Mouse (Mus musculus) midbrain, embryonic 10.5 days (tissue): ENCODE data around the gene Tesk1. TPM values are rescaled to one million over a fixed set of nuclear protein-coding genes. Genes with fewer than 3 reads are reported as not detected.
A peak's percentile ranks its signal among the peaks of the same experiment; 100 is the strongest.

ENCODE experiments used
- DNase-seq: peaks from one replicate; pipeline ENCODE4 v3.0.0-alpha.2; 2017; ENCODE audit warnings: low spot score
- H3K27ac ChIP-seq: fragments of 300-500 bp; sonication (generic); replicated peaks from 2 replicates; pipeline ENCODE4 v1.5.1; 2016; ENCODE audit warnings: mild to moderate bottlenecking
- H3K27me3 ChIP-seq: fragments of 300-500 bp; sonication (generic); 2 replicates; pipeline ENCODE4 v1.6.1; 2016; ENCODE audit warnings: low read depth, mild to moderate bottlenecking; ENCODE audit not compliant: poor library complexity, severe bottlenecking
- H3K36me3 ChIP-seq: fragments of 300-500 bp; sonication (generic); 2 replicates; pipeline ENCODE4 v1.6.1; 2016; ENCODE audit warnings: mild to moderate bottlenecking, moderate library complexity
- H3K4me1 ChIP-seq: fragments of 300-500 bp; sonication (generic); 2 replicates; pipeline ENCODE4 v1.6.1; 2016
- H3K4me3 ChIP-seq: fragments of 300-500 bp; sonication (generic); 2 replicates; pipeline ENCODE4 v1.5.1; 2016; ENCODE audit warnings: mild to moderate bottlenecking, moderate library complexity
- H3K9me3 ChIP-seq: fragments of 300-500 bp; sonication (generic); replicated peaks from 2 replicates; pipeline ENCODE4 v1.6.1; 2016; ENCODE audit warnings: mild to moderate bottlenecking
- WGBS: fragments of 180-500 bp; shearing (Covaris S2); methylation state at CpG from one replicate; pipeline ENCODE4 v1.1.7; 2016; 5-methylcytosine and 5-hydroxymethylcytosine counted together
- polyA plus RNA-seq: library from polyadenylated mRNA; unstranded; fragments of >200 nt; fragmentation: Nextera tagmentation; extraction: Ambion mirVana; gene quantifications from 2 replicates; pipeline ENCODE4 v1.2.1, GENCODE M21; 2016

Gene Tesk1
- polyA plus RNA-seq, 1 experiment from 2014 or later: 2.9 TPM

DNA sequence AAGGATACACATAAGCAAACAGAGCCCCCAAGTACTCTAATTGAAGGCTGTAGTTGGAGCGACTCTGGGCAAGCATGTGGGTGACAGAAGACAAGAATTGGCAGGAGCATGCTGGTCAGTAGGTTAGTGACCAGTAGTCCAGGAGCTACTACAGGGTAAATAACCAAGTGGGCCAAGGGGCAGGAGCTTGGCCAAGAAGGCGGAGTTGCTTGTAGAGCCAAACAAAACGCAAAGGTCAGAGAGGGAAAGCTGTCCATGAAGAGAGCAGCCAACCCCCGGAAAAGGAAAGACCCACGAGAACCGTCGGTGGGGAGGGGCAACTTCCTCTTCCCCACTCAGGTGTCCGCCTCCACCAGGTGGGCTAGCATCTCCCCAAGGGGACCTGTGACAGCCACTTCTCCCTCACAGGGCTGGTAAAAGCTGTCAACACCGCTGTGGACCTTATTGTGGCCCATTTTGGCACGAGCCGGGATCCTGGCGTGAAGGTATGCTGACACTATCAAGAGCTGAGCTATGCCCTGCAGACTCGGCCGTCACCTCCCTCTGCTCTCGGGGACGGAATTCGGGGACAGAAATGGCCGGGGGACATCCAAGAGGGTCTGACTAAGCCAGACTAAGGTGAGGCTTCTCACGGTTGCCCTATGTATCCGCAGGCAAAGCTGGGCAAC lies 18.3 kb upstream of the Tesk1 start:
- DNase-seq: no peak
- no peak overlapping the region for H3K27ac ChIP-seq
- peaks cover 39% of the 10 kb centered on the region for H3K4me1 ChIP-seq
- no peak overlapping the region for H3K4me3 ChIP-seq
- no peaks in the 10 kb centered on the region for H3K9me3 ChIP-seq
- H3K27me3 ChIP-seq: peaks cover 73% of the 10 kb centered on the region
- 89% methylated on average over 20 of the region's 20 CpGs for WGBS
- H3K36me3 ChIP-seq: peaks cover 54% of the 10 kb centered on the region

GRCm38 (mm10) chr4:43424072-43424471 lies 17.7 kb upstream of the Tesk1 start:
- Histone ChIP-seq H3K4me1 (peaks cover 46% of the 10 kb centered on the region), H3K27me3 (peaks cover 79% of the 10 kb centered on the region), H3K36me3 (peaks cover 54% of the 10 kb centered on the region), H3K4me3 (no peak overlapping the region), H3K27ac (no peak overlapping the region), H3K9me3 (no peaks in the 10 kb centered on the region)
- 85% methylated on average over 9 of the region's 9 CpGs for WGBS
- DNase-seq: no peak

GRCm38 (mm10) chr4:43425197-43425596 lies 16.5 kb upstream of the Tesk1 start:
- peak overlapping the region; percentile 35 for H3K4me3 ChIP-seq
- peaks cover 49% of the 10 kb centered on the region for H3K4me1 ChIP-seq
- no peak for DNase-seq
- 16% methylated on average over 14 of the region's 14 CpGs for WGBS
- H3K36me3 ChIP-seq: peaks cover 54% of the 10 kb centered on the region
- H3K9me3 ChIP-seq: no peaks in the 10 kb centered on the region
- peaks cover 91% of the 10 kb centered on the region for H3K27me3 ChIP-seq
- peak overlapping the region; percentile 6; the same call in 1 of the 2 replicates for H3K27ac ChIP-seq

GRCm38 (mm10) chr4:43425648-43426380 lies 15.9 kb upstream of the Tesk1 start:
- peaks cover 97% of the 10 kb centered on the region for H3K27me3 ChIP-seq
- peak overlapping the region; percentile 35 for H3K4me3 ChIP-seq
- H3K9me3 ChIP-seq: no peaks in the 10 kb centered on the region
- peaks cover 54% of the 10 kb centered on the region for H3K36me3 ChIP-seq
- H3K4me1 ChIP-seq: peaks cover 48% of the 10 kb centered on the region
- H3K27ac ChIP-seq: peak overlapping the region; percentile 6; the same call in 1 of the 2 replicates
- WGBS: 16% methylated on average over 31 of the region's 31 CpGs
- peak; percentile 34 for DNase-seq

DNA sequence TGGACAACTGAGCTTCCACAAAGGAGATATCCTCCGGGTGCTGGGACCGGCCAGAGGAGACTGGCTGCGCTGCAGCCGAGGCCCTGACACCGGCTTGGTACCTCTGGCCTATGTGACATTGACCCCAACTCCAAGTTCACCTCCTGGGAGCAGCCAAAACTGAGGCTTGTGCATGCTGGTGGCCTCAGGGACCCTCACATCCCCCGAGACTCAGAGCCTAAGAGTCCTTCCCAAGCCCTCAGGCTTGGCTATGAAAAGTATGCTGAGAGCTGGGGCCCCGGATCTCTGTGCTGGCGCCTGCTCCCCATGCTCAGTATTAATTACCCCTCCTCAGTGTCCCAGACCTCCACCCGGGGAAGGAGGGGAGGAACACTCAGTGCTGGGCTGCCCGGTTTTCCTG lies 15.3 kb upstream of the Tesk1 start:
- DNase-seq: no peak
- Histone ChIP-seq H3K9me3 (no peaks in the 10 kb centered on the region), H3K4me3 (no peak overlapping the region), H3K27me3 (peaks cover 98% of the 10 kb centered on the region), H3K4me1 (peaks cover 48% of the 10 kb centered on the region), H3K36me3 (peaks cover 53% of the 10 kb centered on the region), H3K27ac (no peak overlapping the region)
- 51% methylated on average over 10 of the region's 10 CpGs for WGBS

- Histone ChIP-seq H3K4me1 (peaks cover 48% of the 10 kb centered on the region), H3K4me3 (peak overlapping the region; percentile 28), H3K36me3 (peaks cover 41% of the 10 kb centered on the region), H3K27ac (no peak overlapping the region), H3K27me3 (peaks cover 86% of the 10 kb centered on the region), H3K9me3 (no peaks in the 10 kb centered on the region)
- no peak for DNase-seq
- 16% methylated on average over 23 of the region's 23 CpGs for WGBS
These were observed 14.1 kb upstream of the Tesk1 start for GRCm38 (mm10) chr4:43427501-43428179.

GRCm38 (mm10) chr4:43428180-43428861 lies 13.4 kb upstream of the Tesk1 start:
- Histone ChIP-seq H3K36me3 (peaks cover 35% of the 10 kb centered on the region), H3K27ac (no peak overlapping the region), H3K27me3 (peaks cover 79% of the 10 kb centered on the region), H3K9me3 (no peaks in the 10 kb centered on the region), H3K4me1 (peaks cover 48% of the 10 kb centered on the region), H3K4me3 (peak overlapping the region; percentile 30; the same call in 1 of the 2 replicates)
- 19% methylated on average over 16 of the region's 16 CpGs for WGBS
- DNase-seq: peak; percentile 34

- no peaks in the 10 kb centered on the region for H3K9me3 ChIP-seq
- peaks cover 28% of the 10 kb centered on the region for H3K36me3 ChIP-seq
- peak; percentile 41 for DNase-seq
- H3K4me3 ChIP-seq: peak within 1 kb of the TSS; percentile 30; the same call in 1 of the 2 replicates
- H3K4me1 ChIP-seq: peaks cover 50% of the 10 kb centered on the region
- 4% methylated on average over 10 of the region's 10 CpGs for WGBS
- H3K27me3 ChIP-seq: peaks cover 73% of the 10 kb centered on the region
- H3K27ac ChIP-seq: peak within 1 kb of the TSS; percentile 42; the same call in 1 of the 2 replicates
These were observed 12.8 kb upstream of the Tesk1 start, which contains the start of gene Fam166b for GRCm38 (mm10) chr4:43428946-43429345. Fam166b (minus strand) TSS chr4:43429134.

DNA sequence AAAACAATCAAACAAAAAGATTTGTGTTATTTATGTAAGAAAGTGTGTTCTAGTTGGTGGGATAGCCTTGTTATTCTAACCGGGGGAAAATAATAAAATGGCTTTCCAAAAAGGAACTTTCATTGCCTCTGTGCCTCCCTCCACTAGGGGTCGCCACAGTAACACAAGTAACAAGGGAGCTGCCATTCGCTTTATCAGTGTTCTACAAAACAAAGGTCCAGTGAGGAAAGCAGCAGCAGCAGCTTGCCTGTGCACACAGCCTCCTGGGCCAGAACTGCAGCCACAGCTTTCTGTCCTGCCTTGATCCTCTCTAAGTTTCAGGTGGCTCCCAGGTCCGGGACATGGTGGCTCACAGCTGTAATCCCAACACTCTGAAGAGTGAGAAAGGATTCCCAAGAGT lies 10.0 kb upstream of the Tesk1 start:
- WGBS: 11% methylated on average over 4 of the region's 4 CpGs
- H3K27me3 ChIP-seq: peaks cover 46% of the 10 kb centered on the region
- peak overlapping the region; percentile 81 for H3K27ac ChIP-seq
- peaks cover 31% of the 10 kb centered on the region for H3K4me1 ChIP-seq
- H3K4me3 ChIP-seq: no peak overlapping the region
- no peaks in the 10 kb centered on the region for H3K9me3 ChIP-seq
- peak; percentile 80 for DNase-seq
- peaks cover under 1% of the 10 kb centered on the region; the same call in 1 of the 2 replicates for H3K36me3 ChIP-seq

- 97% methylated on average over 1 of the region's 1 CpGs for WGBS
- DNase-seq: no peak
- no peak overlapping the region for H3K4me3 ChIP-seq
- no peaks in the 10 kb centered on the region for H3K9me3 ChIP-seq
- peaks cover 34% of the 10 kb centered on the region for H3K27me3 ChIP-seq
- H3K4me1 ChIP-seq: peaks cover 20% of the 10 kb centered on the region
- no peak overlapping the region for H3K27ac ChIP-seq
- H3K36me3 ChIP-seq: no peaks in the 10 kb centered on the region
These were observed 8.9 kb upstream of the Tesk1 start for GRCm38 (mm10) chr4:43432832-43433231.

DNA sequence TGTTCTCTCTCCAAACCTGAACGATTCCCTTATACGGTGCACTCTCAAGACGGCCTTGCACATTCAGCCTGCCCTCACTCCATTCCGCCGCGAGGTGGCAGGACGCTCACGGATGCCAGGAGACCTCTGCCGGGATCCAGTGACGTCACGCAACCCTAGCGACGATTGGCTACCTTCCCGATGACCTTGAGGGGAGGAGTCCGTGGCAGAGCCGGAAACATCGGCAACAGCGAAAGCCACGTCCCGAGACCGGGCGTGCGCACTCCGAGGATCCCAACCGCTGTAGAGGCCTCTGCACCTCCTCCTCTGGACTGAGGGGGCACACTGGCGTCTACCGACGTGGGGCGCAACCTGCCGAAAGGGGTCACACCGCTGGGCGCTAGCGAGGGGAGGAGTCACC lies 305 bp downstream of the Tesk1 start:
- peak overlapping the region; percentile 92 for H3K27ac ChIP-seq
- peaks cover 26% of the 10 kb centered on the region for H3K36me3 ChIP-seq
- peaks cover 20% of the 10 kb centered on the region for H3K4me1 ChIP-seq
- H3K4me3 ChIP-seq: peak overlapping the region; percentile 88
- H3K27me3 ChIP-seq: peaks cover 17% of the 10 kb centered on the region
- DNase-seq: peak; percentile 99
- under 1% methylated on average over 33 of the region's 33 CpGs for WGBS
- no peaks in the 10 kb centered on the region for H3K9me3 ChIP-seq
